Mouse (Mus musculus): ENCODE measurements around the gene Wipf3. TPM values are rescaled to one million over a fixed set of nuclear protein-coding genes. Genes with fewer than 3 reads are reported as not detected.

Wipf3 gene
- under 1 TPM in 1 of 3 experiments, not detected in 2; 0.19 TPM for polyA plus RNA-seq (2017; shearing (Covaris generic))

- no peak for ATAC-seq
Measured at GRCm38 (mm10) chr6:54429447-54430194, at the start of gene Wipf3. Gene Wipf3, plus strand, starts transcription at chr6:54429603.

- no peak for ATAC-seq
Measured at GRCm38 (mm10) chr6:54382636-54383035, 46.8 kb upstream of the Wipf3 start.

- ATAC-seq: no peak
Measured at GRCm38 (mm10) chr6:54383893-54384524, 45.4 kb upstream of the Wipf3 start.

- ATAC-seq: no peak
Measured at GRCm38 (mm10) chr6:54384777-54385176, 44.6 kb upstream of the Wipf3 start.

GRCm38 (mm10) chr6:54386429-54386828 is 43.0 kb upstream of the Wipf3 start:
- no peak for ATAC-seq

- ATAC-seq: no peak
Measured at GRCm38 (mm10) chr6:54387044-54387443, 42.4 kb upstream of the Wipf3 start.

GRCm38 (mm10) chr6:54387751-54388150 is 41.7 kb upstream of the Wipf3 start:
- ATAC-seq: no peak

GRCm38 (mm10) chr6:54388690-54389275 is 40.6 kb upstream of the Wipf3 start:
- no peak for ATAC-seq

GRCm38 (mm10) chr6:54391765-54392164 is 37.6 kb upstream of the Wipf3 start:
- no peak for ATAC-seq

- ATAC-seq: no peak
Measured at GRCm38 (mm10) chr6:54393886-54394285, 35.5 kb upstream of the Wipf3 start.

GRCm38 (mm10) chr6:54399194-54399923 is 30.0 kb upstream of the Wipf3 start:
- no peak for ATAC-seq

- no peak for ATAC-seq
Measured at GRCm38 (mm10) chr6:54401503-54401902, 27.9 kb upstream of the Wipf3 start.

- no peak for ATAC-seq
Measured at GRCm38 (mm10) chr6:54404916-54405315, 24.5 kb upstream of the Wipf3 start.

GRCm38 (mm10) chr6:54406116-54406515 is 23.3 kb upstream of the Wipf3 start:
- no peak for ATAC-seq

GRCm38 (mm10) chr6:54409271-54409670 is 20.1 kb upstream of the Wipf3 start:
- no peak for ATAC-seq

GRCm38 (mm10) chr6:54410451-54410850 is 19.0 kb upstream of the Wipf3 start:
- no peak for ATAC-seq

GRCm38 (mm10) chr6:54411591-54411990 is 17.8 kb upstream of the Wipf3 start:
- no peak for ATAC-seq

GRCm38 (mm10) chr6:54412879-54413278 is 16.5 kb upstream of the Wipf3 start:
- ATAC-seq: no peak

GRCm38 (mm10) chr6:54425230-54425629 is 4.2 kb upstream of the Wipf3 start:
- no peak for ATAC-seq

- no peak for ATAC-seq
Measured at GRCm38 (mm10) chr6:54428850-54429446, 455 bp upstream of the Wipf3 start.

GRCm38 (mm10) chr6:54430221-54430620 is 818 bp downstream of the Wipf3 start:
- ATAC-seq: no peak

- no peak for ATAC-seq
Measured at GRCm38 (mm10) chr6:54431761-54432160, 2.4 kb downstream of the Wipf3 start.

GRCm38 (mm10) chr6:54432191-54432590 is 2.8 kb downstream of the Wipf3 start:
- ATAC-seq: no peak

All from inflammation-experienced regulatory T-cells, adult 6 months (primary cell).